Mouse (Mus musculus): ENCODE data around the gene Ccdc184.

Ccdc184 gene

DNA sequence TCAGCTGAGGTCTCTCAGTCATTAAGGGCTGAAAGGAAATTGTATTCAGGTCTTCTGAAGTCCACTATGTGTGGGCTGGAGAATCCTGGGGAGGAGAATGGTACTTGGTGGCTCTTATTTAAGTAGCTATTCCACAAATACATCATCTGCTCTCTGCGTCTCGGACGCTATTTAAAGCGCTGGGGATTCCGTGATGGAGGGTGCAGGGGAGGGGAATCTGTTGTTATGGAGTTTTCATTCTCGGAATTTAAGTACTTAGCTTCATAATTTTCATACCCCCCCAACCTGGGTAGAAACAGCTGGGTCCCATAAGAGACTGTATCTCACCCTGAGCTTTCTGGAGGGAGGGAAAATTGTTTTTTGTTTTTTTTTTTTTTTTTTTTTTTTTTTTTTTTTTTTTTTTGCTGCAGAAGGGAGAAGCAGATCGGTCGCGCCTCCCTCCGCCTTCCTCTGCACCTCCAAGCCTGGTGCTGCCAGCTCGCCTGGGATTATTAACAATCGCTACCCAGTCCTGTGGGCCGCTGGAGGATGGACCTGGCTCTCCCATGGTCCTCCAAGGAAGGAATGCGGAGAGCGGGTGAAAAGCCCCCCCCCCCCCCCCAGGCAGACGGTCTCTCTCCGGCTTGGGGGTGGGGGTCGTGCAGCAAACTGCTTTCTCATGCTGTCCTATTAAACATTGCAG lies at the start of gene Ccdc184:
Gene Ccdc184 (plus strand): TSS at position 196 of the 682 bp plus-strand sequence.
- ChIA-PET POLR2A (interaction anchor here (0.5 to 1.1 kb wide), 16 partner anchors 10 to 1109 kb away, joined by 3 to 7 read pairs (median 4); partner anchors contain the start of gene Senp1 (in 1 of the 4)), CTCF (interaction anchor here in 2 of 4 experiments (0.6 to 1.1 kb wide), 4 partner anchors 70 to 1213 kb away, joined by 4 to 10 read pairs (median 5); no protein-coding TSS in a partner anchor)

DNA sequence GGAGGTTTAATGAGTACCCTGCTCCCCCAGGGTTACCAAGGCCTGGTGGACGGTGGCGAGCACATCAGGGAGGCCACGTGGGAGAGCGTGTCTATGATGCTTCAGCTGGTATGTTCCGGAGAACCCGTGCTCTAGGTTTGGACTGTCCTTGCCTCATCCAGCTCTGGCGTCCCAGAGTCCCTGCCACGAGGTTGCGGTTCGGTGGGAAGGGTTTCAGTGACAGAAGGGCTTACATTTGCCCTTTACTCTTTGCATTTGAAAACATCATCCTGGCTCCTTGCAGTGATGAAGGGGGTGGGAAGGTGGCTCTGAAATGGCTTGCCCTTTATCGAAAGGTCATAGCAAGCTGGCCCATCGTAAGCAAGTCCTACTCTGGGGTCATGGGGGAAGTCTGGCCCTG lies 47.6 kb upstream of the Ccdc184 start:
- ChIA-PET POLR2A (interaction anchor here in 2 of 4 experiments (0.9 to 1.7 kb wide), 4 partner anchors 11 to 37 kb away, joined by 3 to 5 read pairs (median 3); no protein-coding TSS in a partner anchor), CTCF (no interaction called here)

DNA sequence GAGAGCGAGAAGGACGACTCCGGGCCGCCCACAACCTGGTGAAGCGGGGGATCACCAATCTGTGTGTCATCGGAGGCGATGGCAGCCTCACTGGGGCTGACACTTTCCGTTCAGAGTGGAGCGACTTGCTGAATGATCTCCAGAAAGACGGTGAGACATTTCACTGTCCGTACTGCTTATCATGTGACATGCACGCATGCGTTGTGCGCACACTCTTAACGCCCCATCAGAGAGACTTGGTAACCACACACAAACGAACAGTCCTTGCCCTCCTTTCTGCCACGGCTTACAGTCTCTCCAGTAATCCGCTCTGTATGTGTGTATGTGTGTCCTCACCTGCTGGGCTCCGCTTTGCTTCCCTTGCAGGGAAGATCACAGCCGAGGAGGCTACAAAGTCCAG lies 46.1 kb upstream of the Ccdc184 start:
- ChIA-PET POLR2A (interaction anchor here in 2 of 4 experiments (0.8 to 1.7 kb wide), 4 partner anchors 12 to 23 kb away, joined by 3 to 6 read pairs (median 3); no protein-coding TSS in a partner anchor), CTCF (no interaction called here)

DNA sequence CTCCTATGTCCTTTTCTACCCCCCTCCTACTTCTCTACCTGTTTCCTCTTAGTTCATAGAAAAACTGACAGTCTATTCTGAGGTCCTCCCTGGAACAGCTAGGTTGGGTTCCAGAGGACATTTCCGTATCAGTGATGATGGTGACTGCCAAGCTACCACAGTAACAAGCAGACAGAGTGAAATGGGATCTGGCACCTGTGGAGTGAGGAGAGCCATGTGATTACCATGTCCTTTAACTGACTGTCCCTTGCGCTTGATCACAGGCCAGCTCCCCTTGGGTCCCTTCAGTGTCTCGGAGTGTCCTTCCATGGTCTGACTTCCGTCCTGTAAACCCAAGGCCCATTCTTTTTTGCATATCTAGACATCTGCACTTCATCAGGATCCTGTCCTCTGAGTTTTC lies 36.0 kb upstream of the Ccdc184 start:
- CTCF ChIA-PET, result no interaction called here
- POLR2A ChIA-PET, result interaction anchor here in 3 of 4 experiments (0.6 to 1.3 kb wide), 5 partner anchors 15 to 389 kb away, joined by 3 to 6 read pairs (median 3); no protein-coding TSS in a partner anchor

DNA sequence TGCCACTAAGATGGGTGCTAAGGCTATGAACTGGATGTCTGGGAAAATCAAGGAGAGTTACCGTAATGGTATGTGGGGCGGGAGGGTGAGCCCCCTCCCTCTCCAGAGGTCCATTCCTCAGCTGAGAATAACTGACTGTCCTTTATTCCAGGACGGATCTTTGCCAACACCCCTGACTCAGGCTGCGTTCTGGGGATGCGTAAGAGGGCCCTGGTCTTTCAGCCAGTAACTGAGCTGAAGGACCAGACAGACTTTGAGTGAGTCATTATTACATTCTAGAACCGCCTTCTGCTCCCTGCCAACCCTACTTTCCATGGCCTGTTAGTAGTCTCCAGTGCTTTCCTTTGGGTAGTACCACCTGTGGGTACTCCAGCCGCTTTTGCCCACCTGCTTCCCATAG lies 35.5 kb upstream of the Ccdc184 start:
- CTCF ChIA-PET, result no interaction called here

DNA sequence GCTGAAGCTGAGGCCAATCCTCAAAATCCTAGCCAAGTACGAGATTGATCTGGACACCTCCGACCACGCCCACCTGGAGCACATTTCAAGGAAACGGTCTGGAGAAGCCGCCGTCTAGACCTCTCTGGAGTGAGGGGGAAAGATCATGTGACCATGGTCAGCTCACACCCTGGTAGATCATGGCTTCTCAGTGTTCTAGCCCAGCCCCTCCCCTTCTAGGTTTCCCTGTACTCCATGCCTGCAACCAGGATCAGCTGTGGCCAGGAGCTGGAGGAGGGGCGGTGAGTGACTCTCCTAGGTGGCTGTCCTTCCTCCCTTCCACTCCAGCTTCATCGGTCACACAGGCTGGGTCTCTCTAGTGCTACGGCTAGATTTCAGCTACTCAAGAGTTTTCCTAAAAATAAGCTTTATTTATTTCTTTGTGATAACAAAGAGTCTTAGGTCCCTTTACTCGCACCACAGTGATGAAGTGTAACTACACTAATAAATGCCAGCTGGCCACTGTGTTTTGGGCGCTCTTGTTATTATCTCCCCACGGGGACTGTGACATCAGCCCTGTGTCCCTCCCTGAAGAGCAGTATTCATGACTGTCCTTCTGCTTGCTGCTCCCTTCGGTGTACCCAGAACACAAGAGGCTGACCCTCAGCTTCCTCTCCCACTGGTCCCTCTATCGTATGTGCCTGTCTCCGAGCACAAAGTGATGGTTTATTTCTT lies 34.9 kb upstream of the Ccdc184 start:
- CTCF ChIA-PET, result interaction anchor here in 1 of 4 experiments (0.6 kb wide), 1 partner anchor 366 kb away, joined by 4 read pairs; no protein-coding TSS in a partner anchor
- POLR2A ChIA-PET, result interaction anchor here (0.6 to 1.3 kb wide), 11 partner anchors 11 to 49 kb away, joined by 3 to 6 read pairs (median 3); partner anchors contain the start of gene Senp1 (in 1 of the 4)

More for the DNA sequence above, 35.5 kb upstream of the Ccdc184 start:
- POLR2A ChIA-PET, result interaction anchor here (0.6 to 1.3 kb wide), 13 partner anchors 11 to 389 kb away, joined by 3 to 6 read pairs (median 3); partner anchors contain the start of gene Senp1 (in 1 of the 4)

DNA sequence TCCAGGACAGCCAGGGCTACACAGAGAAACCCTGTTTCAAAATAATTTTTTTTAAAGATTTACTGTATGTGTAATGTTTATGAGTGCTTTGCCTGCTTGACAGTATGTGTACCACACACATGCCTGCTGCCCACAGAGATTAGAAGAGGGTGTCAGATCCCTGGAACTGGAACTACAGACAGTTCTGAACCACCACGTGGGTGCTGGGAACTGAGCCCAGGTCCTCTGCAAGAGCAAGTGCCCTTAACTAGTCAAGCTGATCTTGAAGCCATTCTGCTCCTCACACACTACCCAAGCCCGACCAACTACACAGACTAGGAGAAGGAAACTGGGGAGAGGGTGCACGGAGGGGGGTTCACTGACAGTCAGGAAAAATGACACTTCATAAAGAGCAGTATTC lies 33.5 kb upstream of the Ccdc184 start:
- POLR2A ChIA-PET, result interaction anchor here in 2 of 4 experiments (0.6 to 1.6 kb wide), 3 partner anchors 8 to 35 kb away, joined by 3 to 6 read pairs (median 5); no protein-coding TSS in a partner anchor
- CTCF ChIA-PET, result no interaction called here

DNA sequence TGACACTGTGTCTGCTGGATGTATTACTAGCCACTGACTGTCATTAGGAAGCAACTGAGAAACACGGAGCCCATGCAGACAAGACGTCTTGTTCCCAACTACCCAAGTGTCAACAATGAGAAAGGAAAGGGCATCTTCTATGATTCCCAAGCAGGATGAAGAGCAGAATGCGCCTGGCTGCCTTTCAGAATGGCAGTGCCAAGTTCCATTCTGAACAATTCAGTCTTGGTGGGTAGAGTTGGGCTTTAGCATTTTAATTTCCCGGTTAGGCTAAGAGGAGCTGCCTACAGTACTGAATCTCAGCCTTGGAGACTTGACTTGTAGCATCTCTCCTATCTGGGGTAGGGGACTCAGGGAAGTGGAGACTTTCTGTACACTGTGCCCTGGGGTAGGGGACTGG lies 32.9 kb upstream of the Ccdc184 start:
- CTCF ChIA-PET, result no interaction called here
- POLR2A ChIA-PET, result interaction anchor here in 2 of 4 experiments (0.6 to 1.6 kb wide), 5 partner anchors 9 to 36 kb away, joined by 3 to 6 read pairs (median 5); no protein-coding TSS in a partner anchor

DNA sequence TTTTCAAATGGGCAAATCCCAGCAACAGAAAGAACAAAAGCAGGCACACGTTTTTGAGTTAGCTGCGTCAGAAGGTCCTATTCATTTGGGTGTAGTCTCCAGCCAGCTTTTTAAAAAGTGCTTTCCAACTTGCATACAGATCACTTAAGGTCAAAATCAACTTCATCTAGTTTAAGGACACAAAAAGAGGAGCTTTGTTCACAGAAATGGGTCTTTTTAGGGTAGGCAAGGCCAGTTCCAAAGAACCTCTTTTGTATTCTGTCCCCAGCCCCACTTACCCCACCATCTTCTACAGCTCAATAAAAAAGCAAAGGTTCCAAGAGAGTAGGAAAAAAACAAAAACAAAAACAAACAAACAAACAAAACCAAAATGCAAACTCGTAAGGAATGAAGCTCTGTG lies 32.3 kb upstream of the Ccdc184 start:
- ChIA-PET POLR2A (interaction anchor here in 3 of 4 experiments (0.6 to 1.6 kb wide), 7 partner anchors 8 to 373 kb away, joined by 3 to 7 read pairs (median 4); no protein-coding TSS in a partner anchor), CTCF (no interaction called here)

DNA sequence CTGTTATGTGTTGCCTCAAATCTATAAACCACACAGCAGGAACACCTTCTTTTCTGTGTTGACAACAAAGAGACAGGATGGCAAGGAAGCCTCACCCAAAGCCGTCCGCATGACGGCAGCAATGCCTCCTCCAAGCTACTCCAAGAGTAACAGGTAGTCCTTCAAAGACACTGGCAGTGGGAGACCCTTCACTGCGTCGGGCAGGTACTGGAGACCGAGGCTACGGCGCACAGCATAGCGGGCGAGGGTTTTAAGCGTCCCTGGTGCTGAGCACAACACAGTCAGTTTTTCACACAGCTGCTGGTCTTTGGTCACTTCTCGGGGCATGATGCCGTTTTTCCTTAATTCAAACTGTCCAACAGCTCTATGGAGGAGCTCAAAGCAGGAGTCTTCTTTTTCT lies 31.3 kb upstream of the Ccdc184 start:
- POLR2A ChIA-PET, result interaction anchor here in 2 of 4 experiments (0.7 to 1.6 kb wide), 3 partner anchors 9 to 34 kb away, joined by 3 read pairs; no protein-coding TSS in a partner anchor

DNA sequence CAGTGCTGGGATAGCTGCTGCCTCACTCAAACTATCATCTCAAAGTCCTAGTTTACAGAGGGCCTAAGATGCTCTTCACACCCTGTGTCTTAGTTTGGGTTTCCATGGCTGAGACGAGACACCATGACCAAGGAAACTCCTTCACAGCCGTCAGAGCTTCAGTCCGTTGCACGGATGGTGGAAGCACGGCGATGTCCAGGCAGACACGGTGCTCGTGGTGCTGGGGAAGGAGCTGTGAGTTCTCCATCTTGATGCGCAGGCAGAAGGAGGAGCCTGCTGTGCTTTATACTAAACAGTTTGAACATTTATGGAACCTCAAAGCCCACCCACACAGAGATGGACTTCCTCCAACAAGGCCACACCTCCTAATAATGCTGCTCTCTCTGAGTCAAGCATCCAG lies 30.1 kb upstream of the Ccdc184 start:
- ChIA-PET POLR2A (interaction anchor here in 2 of 4 experiments (0.6 to 1.7 kb wide), 4 partner anchors 14 to 43 kb away, joined by 3 to 4 read pairs (median 3); partner anchors contain the start of gene Senp1 (in 1 of the 2)), CTCF (no interaction called here)

More for the DNA sequence above, 31.3 kb upstream of the Ccdc184 start:
- CTCF ChIA-PET, result interaction anchor here in 1 of 4 experiments (0.6 kb wide), 1 partner anchor 46 kb away, joined by 3 read pairs; no protein-coding TSS in a partner anchor

DNA sequence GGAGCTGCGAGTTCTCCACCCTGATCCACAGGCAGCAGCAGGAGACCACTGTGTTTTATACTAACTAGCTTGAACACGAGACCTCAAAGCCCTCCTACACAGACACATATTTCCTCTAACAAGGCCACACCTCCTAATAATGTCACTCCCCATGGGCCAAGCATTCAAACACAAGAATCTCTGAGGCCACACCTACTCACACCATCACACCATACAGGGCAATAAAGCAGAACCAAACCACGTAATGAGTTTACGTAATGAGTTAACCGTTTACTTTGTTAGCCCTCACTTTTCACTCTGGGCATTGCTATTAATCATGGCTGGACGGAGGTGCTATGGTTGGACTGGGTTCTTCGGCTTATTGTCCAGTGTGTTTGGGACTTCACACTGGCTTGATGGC lies 27.2 kb upstream of the Ccdc184 start:
- ChIA-PET POLR2A (interaction anchor here in 1 of 4 experiments (1.0 to 1.2 kb wide), 4 partner anchors 8 to 65 kb away, joined by 3 to 4 read pairs (median 3); no protein-coding TSS in a partner anchor), CTCF (no interaction called here)

DNA sequence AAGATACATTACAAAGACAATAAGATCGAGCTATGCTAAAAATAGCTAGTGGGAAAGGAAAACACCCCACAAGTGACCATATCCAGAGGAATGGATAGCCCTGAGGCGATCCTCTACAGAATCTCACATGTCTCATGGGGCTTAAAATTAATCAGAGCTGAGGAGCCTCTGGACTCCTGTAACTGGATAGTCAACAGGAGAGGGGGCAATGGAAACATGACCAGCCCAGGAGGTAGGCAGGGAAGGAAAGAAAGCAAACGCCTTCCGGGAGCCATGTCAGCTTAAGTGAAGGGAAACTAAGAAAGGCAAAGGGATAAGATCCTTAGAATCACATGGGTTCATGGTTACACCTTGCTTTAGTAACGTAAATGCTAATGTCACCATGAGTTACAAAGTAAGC lies 26.1 kb upstream of the Ccdc184 start:
- CTCF ChIA-PET, result no interaction called here
- POLR2A ChIA-PET, result interaction anchor here in 1 of 4 experiments (0.8 to 1.2 kb wide), 3 partner anchors 10 to 66 kb away, joined by 3 to 4 read pairs (median 3); no protein-coding TSS in a partner anchor

DNA sequence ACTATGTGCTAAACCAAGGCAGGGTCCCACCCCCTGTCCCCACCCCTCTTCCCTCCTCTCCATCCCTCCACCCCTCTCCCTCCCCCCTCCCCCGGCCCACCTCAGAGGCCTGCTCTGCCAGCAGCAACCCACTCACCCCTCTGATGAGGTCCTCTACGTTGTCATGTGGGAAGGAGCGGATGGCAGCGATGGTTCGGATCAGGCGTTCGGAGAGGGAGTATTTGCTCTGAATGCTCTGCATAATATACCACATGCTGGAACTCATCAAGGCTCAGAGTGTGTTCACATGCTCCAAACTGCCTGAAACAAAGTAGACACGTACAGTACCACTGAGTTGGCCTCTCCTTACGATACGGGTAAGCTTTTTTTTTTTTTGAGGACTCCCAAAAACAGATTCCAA lies 24.4 kb upstream of the Ccdc184 start:
- ChIA-PET POLR2A (interaction anchor here (0.6 to 1.0 kb wide), 5 partner anchors 9 to 564 kb away, joined by 3 to 6 read pairs (median 4); no protein-coding TSS in a partner anchor), CTCF (no interaction called here)

DNA sequence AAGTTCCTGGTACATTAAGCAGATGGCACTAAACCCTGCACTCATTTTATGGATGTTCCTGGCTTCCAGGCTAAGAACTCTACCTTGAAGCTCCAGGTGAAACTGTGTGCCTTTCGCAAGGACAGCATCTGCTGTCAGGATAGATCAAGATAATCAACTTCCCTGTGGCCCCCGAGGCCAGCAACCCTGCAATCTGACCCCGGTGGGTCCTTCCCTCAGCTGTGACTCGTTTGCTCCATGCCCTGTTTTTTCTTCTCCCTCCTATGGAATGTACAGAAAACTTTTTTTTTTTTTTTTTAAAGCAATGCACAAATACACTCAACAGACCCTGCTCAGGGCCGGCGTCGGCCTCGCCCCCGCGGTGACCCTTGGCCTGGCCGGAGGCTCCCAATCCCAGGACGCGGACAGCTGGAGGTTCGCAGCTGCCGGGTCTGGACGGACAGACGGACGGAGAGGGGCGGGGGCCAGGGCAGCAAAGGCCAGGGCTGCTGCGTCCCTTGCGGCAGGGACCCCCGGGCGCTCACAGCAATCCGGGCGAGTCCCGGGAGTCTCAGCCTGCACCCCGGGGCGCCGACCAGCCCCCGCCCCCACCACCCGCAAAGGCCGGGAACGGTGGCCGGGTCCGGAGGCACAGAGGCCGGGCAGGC lies 22.0 kb upstream of the Ccdc184 start:
- ChIA-PET POLR2A (interaction anchor here (0.5 to 4.7 kb wide), 21 partner anchors 9 to 747 kb away, joined by 3 to 23 read pairs (median 4); partner anchors contain the start of genes Senp1 (in 2 of the 4) and Pfkm (in 1 of the 4)), CTCF (interaction anchor here in 3 of 4 experiments (0.5 to 1.0 kb wide), 6 partner anchors 10 to 331 kb away, joined by 3 to 4 read pairs (median 3); no protein-coding TSS in a partner anchor)

DNA sequence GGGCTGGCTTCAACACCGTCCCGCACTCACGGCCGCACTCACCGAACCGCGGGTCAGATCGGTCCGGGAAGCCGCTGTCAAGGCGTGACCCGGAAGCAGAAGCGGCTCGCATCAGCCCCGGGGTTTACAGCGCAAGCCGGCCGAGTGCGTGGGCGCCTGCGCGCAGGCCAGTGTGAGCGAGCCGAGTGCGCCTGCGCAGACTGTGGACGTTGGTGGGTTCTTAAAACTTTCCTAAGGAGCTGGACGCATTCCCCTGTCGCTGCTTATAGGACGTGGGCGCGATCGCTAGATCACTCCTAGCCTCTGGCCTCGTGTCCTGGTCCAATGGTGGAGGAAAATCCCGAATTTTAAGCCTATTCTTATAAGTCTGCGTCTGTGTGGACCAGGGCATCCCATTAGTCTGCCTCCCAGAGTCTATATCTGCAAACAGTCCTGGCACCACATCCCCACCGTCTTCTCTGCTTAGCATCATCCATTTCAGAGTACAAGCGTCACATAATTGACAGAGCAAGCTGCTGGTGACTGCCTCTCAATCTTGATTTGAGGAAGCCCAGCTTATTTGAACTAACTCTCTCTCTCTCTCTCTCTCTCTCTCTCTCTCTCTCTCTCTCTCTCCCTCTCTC lies 21.3 kb upstream of the Ccdc184 start:
- POLR2A ChIA-PET, result interaction anchor here (0.5 to 4.7 kb wide), 34 partner anchors 10 to 902 kb away, joined by 3 to 23 read pairs (median 4); partner anchors contain the start of genes Senp1 (in 3 of the 4) and Pfkm (in 1 of the 4)
- CTCF ChIA-PET, result interaction anchor here in 2 of 4 experiments (0.5 to 1.0 kb wide), 5 partner anchors 10 to 331 kb away, joined by 3 to 9 read pairs (median 3); no protein-coding TSS in a partner anchor

DNA sequence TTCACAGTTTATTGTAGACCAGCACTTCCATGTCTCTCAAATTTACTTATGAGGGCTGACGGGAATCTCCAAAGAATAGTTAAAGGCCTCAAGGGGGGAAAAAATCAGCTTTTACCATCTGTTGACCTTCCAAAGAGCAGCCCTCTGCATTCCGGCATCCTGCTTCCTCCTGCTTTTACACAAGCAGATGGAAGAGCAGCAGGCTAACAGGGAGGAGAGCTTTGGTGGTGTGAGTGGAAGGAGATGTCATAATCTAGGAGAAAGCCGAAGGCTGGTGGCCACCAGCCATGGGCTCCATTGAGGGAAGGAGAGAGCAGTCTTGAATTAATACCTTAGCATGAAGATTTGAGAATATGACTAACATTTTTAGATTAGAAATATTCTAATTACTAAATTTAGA lies 18.6 kb upstream of the Ccdc184 start:
- CTCF ChIA-PET, result interaction anchor here in 1 of 4 experiments (0.5 kb wide), 1 partner anchor 129 kb away, joined by 3 read pairs; no protein-coding TSS in a partner anchor
- POLR2A ChIA-PET, result interaction anchor here in 3 of 4 experiments (0.6 to 4.7 kb wide), 8 partner anchors 9 to 581 kb away, joined by 3 to 23 read pairs (median 4); no protein-coding TSS in a partner anchor

All from embryonic stem cell, embryonic (primary cell).